Mouse (Mus musculus) hindbrain, postnatal 0 days (tissue): ENCODE results near the gene Sgta. TPM values are rescaled to one million over a fixed set of nuclear protein-coding genes. Genes with fewer than 3 reads are reported as not detected.
A peak's percentile ranks its signal among the peaks of the same experiment; 100 is the strongest.
"Not testable (repeated sequence)": the region's sequence is repeated elsewhere in the genome, so short reads cannot be mapped to it uniquely, and the experiment has no call there.

ENCODE experiments used
- ATAC-seq: fragments of 200-750 bp; cut with Nextera tagmentation; 2 replicates; pipeline ENCODE4 v1.8.0; 2017; ENCODE audit warnings: mild to moderate bottlenecking, moderate TSS enrichment, moderate library complexity
- DNase-seq: peaks from one replicate; pipeline ENCODE4 v3.0.0-alpha.2; 2015; ENCODE audit warnings: low spot score
- H3K27ac ChIP-seq: fragments of 300-500 bp; sonication (generic); 2 replicates; pipeline ENCODE4 v1.5.1; 2014; ENCODE audit warnings: mild to moderate bottlenecking
- H3K27me3 ChIP-seq: fragments of 300-500 bp; sonication (generic); 2 replicates; pipeline ENCODE4 v1.6.1; 2014; ENCODE audit warnings: low read length, mixed read lengths; ENCODE audit not compliant: insufficient read depth
- H3K36me3 ChIP-seq: fragments of 300-500 bp; sonication (generic); 2 replicates; pipeline ENCODE4 v1.6.1; 2014; ENCODE audit warnings: low read length, mixed read lengths; ENCODE audit not compliant: insufficient read depth
- H3K4me1 ChIP-seq: fragments of 300-500 bp; sonication (generic); 2 replicates; pipeline ENCODE4 v1.6.1; 2014; ENCODE audit warnings: antibody characterized with exemption, low read length, mixed read lengths; ENCODE audit not compliant: insufficient read depth
- H3K4me2 ChIP-seq: fragments of 300-500 bp; sonication (generic); 2 replicates; pipeline ENCODE4 v1.6.1; 2014; ENCODE audit warnings: low read depth, mild to moderate bottlenecking, low read length, moderate library complexity, mixed read lengths
- H3K4me3 ChIP-seq: fragments of 300-500 bp; sonication (generic); 2 replicates; pipeline ENCODE4 v1.5.1; 2014; ENCODE audit warnings: low read length
- H3K9ac ChIP-seq: fragments of 300-500 bp; sonication (generic); replicated peaks from 2 replicates; pipeline ENCODE4 v1.6.1; 2014; ENCODE audit warnings: mild to moderate bottlenecking, low read length, moderate library complexity, mixed read lengths
- H3K9me3 ChIP-seq: fragments of 300-500 bp; sonication (generic); 2 replicates; pipeline ENCODE4 v1.6.1; 2016; ENCODE audit warnings: low read length, mixed read lengths
- CTCF ChIP-seq: IDR thresholded peaks from 2 replicates; pipeline ENCODE4 v1.5.1; 2016; ENCODE audit warnings: antibody characterized with exemption, control low read depth, low read depth
- WGBS: fragments of 180-500 bp; shearing (Covaris S2); extraction: QIAGEN DNeasy Blood & Tissue Kit; methylation state at CpG from one replicate; pipeline ENCODE4 v1.1.7; 2014; 5-methylcytosine and 5-hydroxymethylcytosine counted together
- polyA plus RNA-seq: library from polyadenylated mRNA; unstranded; fragments of >200 nt; fragmentation: Nextera tagmentation; extraction: Ambion mirVana; gene quantifications from 2 replicates; pipeline ENCODE4 v1.2.1, GENCODE M21; 2015
- total RNA-seq: library from RNA; depleted of rRNA; stranded (reverse); fragments of >200 nt; gene quantifications from 2 replicates; pipeline ENCODE4 v1.2.3, GENCODE M21; 2014

Gene Sgta
- total and polyA plus RNA-seq, 2 experiments from 2014 or later: 279 to 290 TPM

DNA sequence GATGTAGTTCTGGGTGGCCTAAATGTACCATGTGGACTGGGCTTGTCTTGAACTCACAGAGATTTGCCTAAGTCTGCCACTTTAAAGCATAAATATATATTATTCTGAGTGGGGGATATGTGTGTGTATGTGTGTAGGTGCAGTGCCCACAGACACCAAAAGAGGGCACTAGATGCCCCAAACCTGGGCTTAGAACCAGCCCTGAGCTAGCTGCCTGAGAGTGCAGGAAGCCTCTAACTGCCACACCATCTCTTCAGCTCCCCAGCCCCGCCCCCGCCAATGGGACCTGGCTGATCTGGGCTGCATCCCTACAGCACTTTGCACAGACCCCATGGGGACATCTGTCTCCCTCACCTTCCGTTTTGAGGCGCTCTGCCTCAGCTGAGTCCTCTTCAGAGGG is 9.3 kb downstream of the Sgta start:
- H3K4me2 ChIP-seq: no peak overlapping the region
- peaks cover 66% of the 10 kb centered on the region for H3K36me3 ChIP-seq
- ATAC-seq: no peak
- no peaks in the 10 kb centered on the region for H3K27me3 ChIP-seq
- H3K9ac ChIP-seq: no peak overlapping the region
- peak; percentile 49 for TF ChIP-seq CTCF
- 90% methylated on average over 4 of the region's 4 CpGs for WGBS
- no peak overlapping the region for H3K4me3 ChIP-seq
- peak; percentile 38 for DNase-seq
- H3K27ac ChIP-seq: no peak overlapping the region
- no peaks in the 10 kb centered on the region for H3K9me3 ChIP-seq
- no peaks in the 10 kb centered on the region for H3K4me1 ChIP-seq

DNA sequence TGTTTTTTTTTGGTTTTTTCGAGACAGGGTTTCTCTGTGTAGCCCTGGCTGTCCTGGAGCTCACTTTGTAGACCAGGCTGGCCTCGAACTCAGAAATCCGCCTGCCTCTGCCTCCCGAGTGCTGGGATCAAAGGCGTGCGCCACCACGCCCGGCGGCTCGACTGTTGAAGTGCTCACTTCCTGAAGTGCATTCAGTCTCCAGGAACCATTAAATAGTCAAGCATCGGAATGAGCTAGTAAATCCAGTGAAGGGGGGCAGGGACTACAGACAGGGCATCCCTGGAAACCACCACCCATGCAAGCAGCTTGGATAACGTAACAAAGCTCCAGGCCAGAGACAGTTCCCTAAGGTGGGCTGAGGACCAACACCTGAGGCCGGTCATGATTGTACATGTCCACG is 14.7 kb downstream of the Sgta start:
- not testable (repeated sequence) for H3K4me1 ChIP-seq, H3K4me3 ChIP-seq, ATAC-seq, H3K9ac ChIP-seq, H3K27me3 ChIP-seq, H3K4me2 ChIP-seq, H3K27ac ChIP-seq, DNase-seq, H3K9me3 ChIP-seq
- H3K36me3 ChIP-seq: peaks cover 63% of the 10 kb centered on the region
- 94% methylated on average over 14 of the region's 14 CpGs for WGBS

GRCm38 (mm10) chr10:81041458-81042175 is 18.4 kb downstream of the Sgta start:
- no peak overlapping the region for H3K4me3 ChIP-seq
- DNase-seq: peak; percentile 83
- no peaks in the 10 kb centered on the region for H3K4me1 ChIP-seq
- ATAC-seq: no peak
- no peaks in the 10 kb centered on the region for H3K27me3 ChIP-seq
- WGBS: 30% methylated on average over 13 of the region's 13 CpGs
- peaks cover 28% of the 10 kb centered on the region for H3K36me3 ChIP-seq
- no peaks in the 10 kb centered on the region for H3K9me3 ChIP-seq
- H3K27ac ChIP-seq: no peak overlapping the region
- no peak overlapping the region for H3K4me2 ChIP-seq
- H3K9ac ChIP-seq: no peak overlapping the region
- TF ChIP-seq CTCF: peak; percentile 92

- peak; percentile 100 for ATAC-seq
- H3K4me3 ChIP-seq: peak within 1 kb of the TSS; percentile 62
- no peaks in the 10 kb centered on the region for H3K27me3 ChIP-seq
- H3K9me3 ChIP-seq: no peaks in the 10 kb centered on the region
- WGBS: under 1% methylated on average over 35 of the region's 35 CpGs
- H3K4me1 ChIP-seq: no peaks in the 10 kb centered on the region
- H3K4me2 ChIP-seq: peak within 1 kb of the TSS; percentile 54
- H3K27ac ChIP-seq: peak within 1 kb of the TSS; percentile 32; the same call in 1 of the 2 replicates
- H3K36me3 ChIP-seq: no peaks in the 10 kb centered on the region; the same call in 1 of the 2 replicates
- peak within 1 kb of the TSS; percentile 59 for H3K9ac ChIP-seq
- no peak for TF ChIP-seq CTCF
- peak; percentile 99 for DNase-seq
These were observed 22.9 kb downstream of the Sgta start, which contains the start of gene Slc39a3 for GRCm38 (mm10) chr10:81036988-81037580. Slc39a3 (minus strand) TSS chr10:81037426.

DNA sequence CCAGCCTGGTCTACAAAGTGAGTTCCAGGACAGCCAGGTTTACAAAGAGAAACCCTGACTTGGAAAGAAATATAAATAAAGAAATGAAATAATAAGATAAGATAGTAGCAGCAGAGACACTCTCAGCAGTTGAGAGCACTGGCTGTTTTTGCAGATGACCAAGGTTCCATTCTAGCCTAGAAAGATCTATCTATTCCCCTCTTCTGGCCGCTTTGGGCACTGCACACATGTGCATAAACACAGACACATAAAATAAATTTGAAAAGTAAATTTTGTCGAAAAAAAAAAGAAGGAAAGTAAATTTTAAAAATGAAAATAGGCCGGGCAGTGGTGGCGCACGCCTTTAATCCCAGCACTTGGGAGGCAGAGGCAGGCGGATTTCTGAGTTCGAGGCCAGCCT is 23.7 kb downstream of the Sgta start:
- H3K9ac ChIP-seq: no peak overlapping the region
- ATAC-seq (no peak), DNase-seq (peak; percentile 56)
- H3K4me1 ChIP-seq: no peaks in the 10 kb centered on the region
- no peak; the same call in 1 of the 2 replicates for TF ChIP-seq CTCF
- H3K27ac ChIP-seq: no peak overlapping the region
- H3K36me3 ChIP-seq: peaks cover 5% of the 10 kb centered on the region
- 74% methylated on average over 6 of the region's 7 CpGs for WGBS
- H3K27me3 ChIP-seq: no peaks in the 10 kb centered on the region
- no peaks in the 10 kb centered on the region for H3K9me3 ChIP-seq
- H3K4me3 ChIP-seq: no peak overlapping the region
- H3K4me2 ChIP-seq: no peak overlapping the region; the same call in 1 of the 2 replicates

DNA sequence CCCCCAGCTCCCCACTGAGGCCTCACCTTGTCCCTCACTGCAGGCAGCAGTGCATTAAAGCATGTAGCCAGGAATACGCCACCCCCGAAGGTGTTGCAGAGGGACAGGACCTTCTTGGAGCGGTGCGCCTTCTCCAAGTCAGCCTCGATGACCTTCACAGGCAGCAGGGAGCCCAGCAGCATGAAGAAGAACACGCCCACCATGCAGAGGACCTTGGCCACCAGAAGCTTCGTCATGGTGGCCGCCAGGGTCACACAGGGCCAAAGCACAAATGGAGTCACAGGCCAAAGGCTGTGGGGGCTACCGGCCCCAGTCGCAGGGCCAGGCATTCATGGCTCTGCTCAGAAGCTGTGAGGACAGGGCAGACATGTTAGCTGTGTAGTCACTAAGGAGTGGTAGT is 26.4 kb downstream of the Sgta start:
- H3K4me1 ChIP-seq: no peaks in the 10 kb centered on the region
- ATAC-seq (no peak), DNase-seq (no peak)
- H3K9me3 ChIP-seq: no peaks in the 10 kb centered on the region
- TF ChIP-seq CTCF: no peak
- no peaks in the 10 kb centered on the region for H3K27me3 ChIP-seq
- H3K27ac ChIP-seq: no peak overlapping the region
- H3K9ac ChIP-seq: no peak overlapping the region
- 77% methylated on average over 10 of the region's 10 CpGs for WGBS
- no peak overlapping the region for H3K4me3 ChIP-seq
- no peak overlapping the region for H3K4me2 ChIP-seq
- H3K36me3 ChIP-seq: peaks cover 10% of the 10 kb centered on the region

DNA sequence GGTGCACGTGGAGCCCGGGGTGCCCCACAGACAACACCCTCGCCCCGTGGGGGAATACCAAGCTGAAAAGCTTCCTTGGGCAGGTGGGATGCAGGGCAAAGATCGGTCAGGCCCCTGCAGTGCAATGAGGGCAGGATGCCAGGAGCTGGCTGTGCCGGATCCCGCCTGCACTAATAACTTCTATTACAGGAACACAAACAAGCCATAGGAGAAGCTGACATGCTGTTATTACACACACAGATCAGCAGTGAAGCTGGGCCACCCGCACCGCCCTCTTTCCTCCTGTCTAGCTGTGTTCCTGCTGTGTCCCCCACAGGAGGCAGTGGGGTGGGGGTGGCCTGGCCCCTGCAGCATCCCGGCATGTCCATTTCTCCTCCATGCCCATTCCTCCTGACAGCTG is 30.9 kb downstream of the Sgta start:
- Histone ChIP-seq H3K4me1 (peaks cover 8% of the 10 kb centered on the region; the same call in 1 of the 2 replicates), H3K9ac (no peak overlapping the region), H3K9me3 (no peaks in the 10 kb centered on the region), H3K4me2 (no peak overlapping the region), H3K36me3 (peaks cover 10% of the 10 kb centered on the region), H3K27me3 (no peaks in the 10 kb centered on the region), H3K27ac (no peak overlapping the region), H3K4me3 (no peak overlapping the region)
- 43% methylated on average over 10 of the region's 10 CpGs for WGBS
- ATAC-seq (no peak), DNase-seq (no peak)
- TF ChIP-seq CTCF: no peak
